Mouse (Mus musculus) ES-Bruce4 (cell line): ENCODE results near the gene Maml2.

Experiments used
- CTCF ChIP-seq: IDR thresholded peaks from one replicate; pipeline ENCODE4 v1.8.1; 2011; ENCODE audit warnings: low read depth, low read length
- EP300 ChIP-seq: IDR thresholded peaks from 2 replicates; pipeline ENCODE4 v1.6.1; 2011; ENCODE audit warnings: low read depth, low read length; ENCODE audit not compliant: insufficient read depth
- POLR2A ChIP-seq: IDR thresholded peaks from one replicate; pipeline ENCODE4 v1.8.1; 2011; ENCODE audit warnings: low read length; ENCODE audit not compliant: insufficient read depth

DNA sequence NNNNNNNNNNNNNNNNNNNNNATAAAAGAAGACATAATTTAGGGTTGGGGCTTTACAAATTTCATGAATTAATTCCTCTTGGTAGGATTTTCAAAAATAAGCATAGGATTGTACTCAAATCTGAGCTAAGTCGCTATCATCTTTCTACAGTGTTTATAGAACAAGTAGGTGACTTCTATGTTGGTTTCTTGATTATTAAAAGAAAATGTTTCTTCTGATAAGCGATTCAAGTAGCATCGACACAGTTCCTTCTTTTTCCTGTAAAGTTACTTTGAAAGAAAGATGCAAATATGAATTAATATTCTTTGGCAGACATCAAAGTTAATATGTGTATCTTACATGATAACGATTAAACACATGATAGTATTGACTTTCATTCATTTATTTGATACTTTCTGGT, 49.7 kb upstream of the Maml2 start:
- TF ChIP-seq CTCF (no peak), POLR2A (no peak), EP300 (no peak)
